Mouse (Mus musculus) CD4-positive, CD25-positive, alpha-beta regulatory T cell, adult 2 months (primary cell): ENCODE results near the gene Il11ra1.
"Not testable (repeated sequence)": the region's sequence is repeated elsewhere in the genome, so short reads cannot be mapped to it uniquely, and the experiment has no call there.

Experiments used
- DNase-seq: peaks from one replicate; pipeline ENCODE4 v3.0.0-alpha.2; 2012; ENCODE audit warnings: low read depth, low spot score

The Il11ra1 gene

GRCm38 (mm10) chr4:41699783-41700182, at the start of gene Il11ra1:
Gene Il11ra1 (plus strand): TSS chr4:41699989.
- not testable (repeated sequence) for DNase-seq

- DNase-seq, result peak; percentile 67
These were observed 46.5 kb upstream of the Il11ra1 start for GRCm38 (mm10) chr4:41653296-41653695.

DNA sequence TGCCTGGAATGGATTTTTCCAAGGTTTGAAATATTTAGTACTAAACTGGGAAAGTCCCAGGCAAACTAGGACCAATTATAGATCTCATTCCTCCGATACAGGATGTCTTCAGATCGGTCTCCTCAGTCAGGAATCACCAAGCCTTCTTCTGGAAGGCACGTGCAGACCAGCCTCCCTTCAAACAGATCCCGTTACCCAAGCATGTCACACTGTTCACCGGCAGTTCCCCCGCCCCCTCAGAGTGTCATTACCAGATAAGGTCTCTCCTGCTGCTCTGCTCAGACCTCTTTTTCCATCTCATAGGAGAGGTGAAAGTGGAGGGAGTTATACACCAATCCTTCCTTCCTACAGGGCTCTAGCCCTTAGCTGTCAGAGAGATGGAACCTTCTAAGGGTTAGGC, 46.1 kb upstream of the Il11ra1 start:
- no peak for DNase-seq

DNA sequence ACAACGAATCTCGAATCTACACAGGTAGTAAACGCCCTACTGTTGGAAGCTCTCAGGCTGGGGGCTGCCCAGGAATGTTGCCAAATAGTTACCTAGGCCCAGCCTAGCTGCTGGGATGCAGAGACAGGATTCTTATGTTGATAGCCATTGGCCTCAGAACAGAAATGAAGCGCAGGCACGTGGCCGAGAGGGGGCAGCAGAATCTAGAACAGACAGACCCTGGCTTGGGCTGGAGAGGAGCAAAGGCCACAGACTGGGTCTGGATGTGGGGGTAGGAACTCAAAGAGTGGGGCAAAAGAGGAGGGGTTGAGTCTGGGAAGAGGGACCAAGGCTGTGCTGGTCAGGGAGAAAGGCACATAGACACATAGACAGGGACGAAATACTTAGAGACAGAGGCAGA, 45.6 kb upstream of the Il11ra1 start:
- peak; percentile 28 for DNase-seq

DNA sequence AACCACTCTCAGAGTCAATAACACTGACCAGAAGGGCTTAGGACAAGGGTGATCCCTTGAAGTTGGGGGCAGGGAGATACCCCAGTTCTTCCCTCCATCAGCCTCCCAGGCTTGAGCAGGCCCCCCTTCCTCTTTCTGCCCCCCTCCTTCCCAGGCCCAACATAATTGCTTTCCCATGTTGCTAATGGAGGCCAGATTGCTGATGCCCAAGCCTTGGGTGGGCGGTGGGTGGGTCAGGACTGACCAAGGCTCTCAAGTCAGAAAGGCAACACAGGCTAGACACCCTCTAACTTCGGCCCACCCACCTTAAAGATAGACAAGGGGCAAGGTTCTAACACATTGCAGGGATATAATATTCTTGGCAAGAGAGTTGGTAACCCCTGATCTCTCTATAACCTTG, 44.3 kb upstream of the Il11ra1 start:
- no peak for DNase-seq

DNA sequence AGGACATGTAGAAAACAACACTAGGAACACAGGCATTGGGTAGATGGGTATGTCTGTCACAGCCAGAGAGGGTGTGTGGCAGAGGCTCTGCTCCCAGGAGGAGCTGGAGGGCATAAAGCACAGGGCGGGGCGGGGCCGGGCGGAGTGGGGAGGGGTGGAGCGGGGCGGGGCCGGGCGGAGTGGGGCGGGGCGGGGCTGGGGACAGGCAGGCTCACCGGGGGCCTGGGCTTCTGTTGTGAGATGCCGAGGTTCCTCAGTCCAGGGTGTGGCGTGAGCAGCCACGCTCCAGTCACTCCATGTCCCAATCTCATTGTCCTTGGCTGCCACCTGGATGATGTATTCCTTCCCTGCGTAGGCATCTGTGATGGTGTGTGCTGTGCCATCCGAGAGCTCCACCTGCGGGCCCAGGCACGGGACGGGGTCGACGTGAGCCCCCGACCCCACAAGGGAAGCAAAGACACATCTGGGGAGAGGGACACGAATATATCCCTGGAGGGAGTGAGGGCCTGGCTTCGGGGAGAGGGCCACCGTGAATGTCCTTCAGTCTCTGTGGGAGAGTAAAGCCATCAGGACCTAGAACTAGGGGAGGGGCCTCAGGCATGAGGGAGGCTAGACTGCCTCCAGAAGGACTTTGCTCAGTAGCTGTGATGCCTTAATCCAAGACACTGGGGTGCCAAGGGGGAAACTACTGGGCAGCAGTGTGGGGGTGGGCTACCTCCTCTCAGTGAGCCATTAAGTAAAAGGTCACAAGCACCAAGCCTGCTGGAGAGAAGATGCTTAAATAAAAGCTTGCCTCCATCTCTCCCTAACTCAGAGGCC, 41.0 kb upstream of the Il11ra1 start:
- DNase-seq, result no peak

- DNase-seq, result no peak
These were observed 40.2 kb upstream of the Il11ra1 start for GRCm38 (mm10) chr4:41659556-41659955.

DNA sequence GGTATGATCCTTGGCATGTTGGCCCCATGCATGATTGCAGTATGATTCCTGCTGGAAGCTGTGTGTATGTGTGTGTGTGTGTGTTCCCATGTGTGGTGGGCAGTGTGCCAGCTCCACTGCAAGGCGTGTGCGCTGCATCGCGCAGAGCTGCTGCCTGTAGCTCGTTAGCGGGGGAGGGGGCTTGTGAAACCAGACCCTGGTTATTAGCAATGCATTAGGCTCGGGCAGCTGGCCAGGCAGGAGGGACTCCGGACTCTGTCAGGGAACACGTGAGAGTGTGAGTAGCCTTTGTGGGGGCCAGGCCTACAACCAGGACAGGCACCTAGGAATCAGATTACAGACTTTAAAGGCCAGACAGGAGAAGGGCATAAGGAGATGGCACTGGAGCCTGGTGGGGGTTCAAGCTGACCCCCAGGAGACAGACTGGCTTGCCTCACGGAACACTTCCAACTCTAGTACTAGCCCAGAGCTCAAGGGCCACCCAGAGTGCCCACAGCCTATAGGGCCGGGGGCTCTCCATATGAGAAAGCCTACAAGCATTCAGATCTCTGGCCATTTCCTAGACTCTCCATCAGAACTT, 38.8 kb upstream of the Il11ra1 start:
- DNase-seq, result no peak

- no peak for DNase-seq
These were observed 37.1 kb upstream of the Il11ra1 start for GRCm38 (mm10) chr4:41662723-41663122.

- DNase-seq, result no peak
These were observed 36.2 kb upstream of the Il11ra1 start for GRCm38 (mm10) chr4:41663614-41664013.

DNA sequence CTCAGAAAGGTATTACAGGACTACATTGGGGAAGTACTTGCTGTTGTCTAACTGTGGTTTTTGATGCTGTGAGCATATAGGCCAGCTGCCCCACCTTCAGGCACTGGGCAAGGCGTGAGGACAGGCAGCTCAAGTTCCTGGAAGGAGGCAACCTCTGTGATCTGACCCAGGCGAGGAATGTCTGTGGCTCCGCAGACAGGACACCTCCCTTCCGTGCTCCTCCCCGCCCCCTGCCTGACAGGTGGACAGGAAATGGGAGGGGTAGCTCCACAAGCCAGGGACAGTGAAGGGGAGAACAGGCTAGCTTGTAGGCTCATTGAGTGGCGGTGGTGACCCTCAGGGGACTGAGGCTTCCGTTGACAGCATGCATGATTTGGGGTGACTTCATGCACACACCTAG, 35.3 kb upstream of the Il11ra1 start:
- DNase-seq, result no peak

- no peak for DNase-seq
These were observed 34.6 kb upstream of the Il11ra1 start for GRCm38 (mm10) chr4:41665009-41665675.

DNA sequence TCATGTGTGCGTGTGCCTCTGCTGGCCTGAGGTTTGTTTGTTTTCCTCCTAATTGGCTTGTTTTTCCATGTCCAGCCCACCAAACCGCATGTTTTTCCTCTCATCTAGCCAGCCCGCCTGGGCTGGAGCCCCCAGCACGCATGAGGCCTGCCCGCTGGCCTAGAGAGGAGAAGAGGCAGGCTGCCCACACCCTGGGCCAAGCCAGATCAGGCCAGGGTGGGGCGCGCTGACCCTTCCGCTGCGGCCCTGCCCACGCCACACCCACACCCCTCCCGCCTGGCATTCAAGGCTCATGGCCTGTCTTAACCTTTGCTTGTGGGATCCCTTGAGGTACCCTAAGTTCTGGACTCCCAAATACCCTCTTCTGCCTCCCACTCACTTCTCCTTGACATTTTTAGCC, 33.1 kb upstream of the Il11ra1 start:
- no peak for DNase-seq

GRCm38 (mm10) chr4:41670836-41671235, 29.0 kb upstream of the Il11ra1 start:
- no peak for DNase-seq

- no peak for DNase-seq
These were observed 28.3 kb upstream of the Il11ra1 start for GRCm38 (mm10) chr4:41671500-41671899.

DNA sequence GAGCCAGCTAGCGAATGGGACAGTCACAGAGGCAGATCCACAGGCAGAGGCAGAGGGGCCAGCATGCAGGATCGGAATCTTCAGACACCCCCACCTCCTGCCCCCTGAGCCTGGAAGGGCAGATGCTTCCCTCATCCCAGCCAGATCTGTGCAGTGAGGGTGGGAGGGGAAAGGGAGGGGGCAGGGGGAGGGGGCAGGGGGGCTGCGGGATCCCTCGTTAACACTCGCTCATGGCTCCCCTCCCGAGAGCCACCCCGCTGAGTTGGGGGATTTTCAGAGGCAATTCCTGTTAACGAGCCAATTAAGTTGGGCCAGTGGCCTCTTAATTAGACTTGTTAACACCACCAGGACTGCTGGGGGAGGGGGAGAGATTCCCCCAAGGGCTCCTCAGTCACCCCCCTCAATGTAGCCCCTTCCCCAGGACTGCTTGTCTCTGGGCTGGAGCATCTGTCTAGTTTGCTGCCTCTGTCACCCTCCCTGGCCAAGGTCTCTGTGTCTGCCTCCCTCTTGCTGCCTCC, 27.8 kb upstream of the Il11ra1 start:
- DNase-seq, result no peak

DNA sequence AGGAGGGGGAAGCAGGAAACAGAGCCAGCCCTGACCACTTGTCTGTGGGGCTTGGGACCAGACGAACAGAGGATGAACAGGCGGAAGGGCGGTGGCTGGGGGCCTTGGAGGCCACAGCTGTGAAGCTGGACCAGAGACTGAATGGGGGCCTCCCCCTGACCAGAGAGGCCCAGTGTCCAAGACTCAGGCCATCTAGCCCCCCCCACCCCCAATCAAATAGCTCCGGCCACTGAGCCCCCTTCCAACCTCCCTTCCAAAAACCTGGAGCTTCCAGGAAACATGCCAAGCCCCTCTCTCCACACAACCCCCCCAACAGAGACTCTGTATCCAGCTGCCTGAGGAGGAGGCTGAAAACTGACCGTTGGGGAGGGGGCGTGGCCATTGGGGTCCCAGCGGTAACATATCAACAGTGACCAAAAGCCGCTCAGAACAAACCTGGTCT, 27.2 kb upstream of the Il11ra1 start:
- DNase-seq, result no peak

DNA sequence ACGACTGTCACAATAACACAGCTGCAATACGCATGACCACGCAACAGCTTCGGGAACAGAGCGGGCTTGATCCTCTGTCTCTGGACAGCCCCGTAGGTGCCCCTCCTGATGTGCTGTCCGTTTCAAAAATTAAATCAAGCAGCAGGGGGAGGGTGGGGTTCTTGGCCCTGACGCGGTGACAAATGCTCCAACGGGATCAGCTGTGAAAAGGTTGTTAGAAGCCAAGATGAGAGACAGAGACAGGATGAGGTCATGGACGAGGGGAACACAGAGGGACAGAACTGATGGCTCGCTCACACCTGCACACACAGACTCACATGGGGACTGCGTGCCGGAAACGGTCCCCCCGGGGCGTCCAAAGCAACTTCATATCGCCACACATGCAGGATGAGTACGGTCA, 26.6 kb upstream of the Il11ra1 start:
- no peak for DNase-seq

DNA sequence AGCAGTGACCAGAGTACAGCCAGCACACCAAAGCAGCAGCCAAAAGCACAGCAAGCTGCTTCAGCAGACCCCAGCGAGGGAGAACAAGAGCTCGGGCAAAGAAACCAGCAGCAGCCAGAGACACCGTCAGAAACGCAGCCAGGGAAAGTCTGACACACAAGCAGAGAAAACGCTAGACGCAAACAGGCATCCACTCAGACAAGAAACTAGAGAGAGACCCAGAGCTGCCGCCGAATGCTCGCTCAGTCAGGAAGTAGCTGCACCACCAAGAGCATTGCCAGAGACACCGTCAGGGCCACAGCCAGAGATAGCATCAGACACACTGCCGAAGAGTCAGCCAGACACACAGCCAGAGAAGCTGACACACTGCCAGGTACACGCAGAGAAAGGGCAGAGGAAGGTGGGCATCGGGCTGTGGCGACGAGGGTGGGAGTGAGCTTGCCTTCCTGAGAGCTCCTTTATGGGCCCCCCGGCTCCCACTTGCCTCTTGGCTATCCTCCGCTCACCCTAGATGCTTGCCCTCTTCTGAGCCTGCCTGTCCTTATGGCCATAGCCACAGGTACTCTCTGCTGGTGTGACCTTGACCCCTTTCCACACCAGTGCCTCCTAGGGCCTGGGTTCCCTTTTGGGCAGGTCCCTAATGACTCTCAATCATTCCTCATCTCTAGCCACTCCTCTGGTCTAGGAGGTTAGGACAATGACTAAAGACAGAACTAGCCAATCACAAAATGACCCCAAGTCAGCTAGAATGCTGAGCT, 23.4 kb upstream of the Il11ra1 start:
- DNase-seq, result no peak

DNA sequence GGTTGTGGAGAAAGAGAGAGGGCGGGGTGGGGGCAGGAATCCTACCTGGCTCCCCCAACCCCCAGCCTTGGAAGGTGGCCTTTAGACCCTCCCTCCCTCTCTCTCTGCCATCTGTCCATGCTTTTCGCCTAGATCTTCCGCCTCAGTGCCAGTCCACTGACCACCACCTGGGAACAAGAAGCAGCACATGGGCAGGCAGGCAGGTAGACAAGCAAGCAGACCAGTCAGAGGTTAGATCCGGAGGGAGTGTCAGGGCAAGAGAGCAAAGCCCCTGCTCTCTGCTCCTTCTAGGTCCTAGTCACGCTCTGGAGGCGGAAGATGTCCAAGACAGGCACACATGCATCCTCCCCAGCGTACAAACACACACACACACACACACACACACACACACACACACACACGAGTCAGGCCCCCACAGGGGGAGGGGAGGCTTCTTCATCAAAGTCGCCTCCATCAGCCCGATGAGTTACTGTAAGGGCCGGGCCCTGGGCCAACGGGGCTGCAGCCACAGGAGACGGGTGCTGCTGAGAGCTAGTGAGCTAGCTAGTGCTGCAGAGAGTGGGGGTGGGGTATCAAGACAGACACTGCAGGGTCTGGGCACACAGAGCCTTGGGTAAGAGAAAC, 22.7 kb upstream of the Il11ra1 start:
- DNase-seq, result no peak

- no peak for DNase-seq
These were observed 20.9 kb upstream of the Il11ra1 start for GRCm38 (mm10) chr4:41678863-41679262.
